Mouse (Mus musculus): ENCODE results near the gene Ascc2.
"Not testable (repeated sequence)": the region's sequence is repeated elsewhere in the genome, so short reads cannot be mapped to it uniquely, and the experiment has no call there.

Gene Ascc2

DNA sequence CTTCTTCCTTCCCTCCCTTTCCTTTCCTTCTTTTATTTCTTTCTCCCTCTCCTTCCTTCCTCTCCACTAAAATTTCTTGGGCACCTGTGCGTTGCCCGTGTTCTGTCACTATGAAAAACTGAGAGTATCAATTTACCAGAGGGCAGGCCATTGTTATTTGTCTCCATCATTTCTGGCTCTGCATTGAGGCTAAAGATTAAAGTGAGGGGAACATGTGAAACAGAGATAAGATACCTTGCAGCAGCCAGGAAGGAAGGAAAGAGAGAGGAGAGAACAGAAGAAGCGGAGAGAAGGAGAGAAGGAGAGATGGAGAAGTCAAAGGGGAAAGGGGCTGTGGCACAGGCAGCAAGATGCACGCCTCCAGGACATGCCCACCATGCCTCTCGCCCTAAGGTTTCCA lies 3.2 kb upstream of the Ascc2 start:
- no peak for DNase-seq

DNA sequence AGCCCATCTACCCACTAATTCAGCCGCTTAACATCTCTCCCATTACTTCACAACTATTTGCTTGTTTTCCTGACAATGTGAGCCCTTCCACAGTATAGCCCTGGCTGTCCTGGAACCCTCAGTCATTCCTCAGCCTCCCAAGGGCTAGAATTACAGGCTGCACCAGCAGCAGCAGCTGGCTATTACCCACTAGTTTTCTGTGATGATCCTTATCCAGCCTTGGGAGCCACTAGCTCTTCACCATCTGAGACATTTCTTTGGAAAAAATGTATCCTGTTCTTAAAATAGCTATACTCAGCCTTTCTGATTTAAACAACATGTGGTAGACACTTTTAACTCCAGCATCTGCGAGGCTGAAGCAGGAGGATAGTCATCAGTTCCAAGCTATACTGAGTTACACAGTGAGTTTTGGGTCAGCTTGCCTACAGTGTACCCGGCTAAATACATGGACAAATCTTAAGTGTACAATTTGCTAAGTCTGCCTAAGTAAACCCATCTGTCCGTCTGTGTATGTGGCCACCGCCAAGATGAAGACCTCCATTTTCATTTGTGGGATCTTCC lies 685 bp upstream of the Ascc2 start:
- DNase-seq, result no peak

DNA sequence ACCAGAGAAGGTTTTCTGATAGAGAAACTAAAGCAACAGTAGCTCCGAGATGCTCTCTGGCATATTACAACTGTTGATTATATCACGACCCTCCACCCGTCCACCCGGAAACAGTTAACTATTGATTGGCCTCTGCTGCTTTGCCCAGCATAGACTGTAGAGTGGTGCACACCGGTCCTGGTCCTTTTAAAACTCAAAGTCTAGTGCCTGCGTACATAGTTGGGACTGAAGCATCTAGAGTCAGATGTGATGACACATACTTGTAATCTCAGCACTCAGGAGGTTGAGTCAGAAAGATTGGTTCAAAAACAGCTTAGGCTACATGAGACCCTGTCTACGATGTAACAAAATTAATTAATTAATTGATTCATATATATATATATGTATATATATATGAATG lies 714 bp downstream of the Ascc2 start:
- DNase-seq, result no peak

DNA sequence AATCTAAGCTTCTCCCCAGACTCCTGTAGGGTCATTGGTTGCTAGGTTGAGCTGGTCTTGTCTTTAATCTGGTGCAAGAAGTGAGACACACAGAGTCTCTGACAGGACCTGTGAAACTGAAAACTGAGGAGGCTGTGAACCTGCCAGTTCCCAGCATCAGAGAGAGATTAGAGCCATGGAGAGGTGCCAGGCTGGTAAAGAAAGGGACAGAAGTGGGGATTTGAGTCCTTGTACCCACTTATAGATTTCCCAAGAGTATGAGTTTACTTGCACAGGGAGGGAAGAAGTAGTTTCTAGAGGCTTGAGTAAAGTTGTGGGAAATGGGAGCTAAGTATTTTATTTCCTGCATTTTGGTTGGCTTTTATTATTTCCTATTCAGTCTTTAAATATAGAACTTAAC lies 3.6 kb downstream of the Ascc2 start:
- DNase-seq, result no peak

DNA sequence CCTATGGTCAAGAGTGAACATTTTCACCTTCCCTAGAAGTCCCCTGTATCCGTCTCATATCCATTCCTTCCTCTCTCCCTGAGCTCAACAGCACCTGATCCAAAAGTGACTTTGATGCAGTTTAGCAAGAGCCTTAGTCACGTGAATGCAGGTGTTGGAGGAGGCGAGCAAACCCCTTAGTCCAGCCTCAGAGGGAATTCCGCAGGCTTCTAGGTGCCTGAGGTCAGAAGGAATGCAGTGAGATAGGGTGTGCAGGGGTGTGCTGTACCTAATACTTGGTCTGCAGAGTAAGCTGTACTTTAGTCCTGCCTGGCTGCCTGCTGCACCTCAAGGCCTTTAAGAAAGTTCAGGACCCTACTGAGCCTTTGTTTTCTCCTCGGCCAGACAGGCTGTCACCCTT lies 6.2 kb downstream of the Ascc2 start:
- no peak for DNase-seq

DNA sequence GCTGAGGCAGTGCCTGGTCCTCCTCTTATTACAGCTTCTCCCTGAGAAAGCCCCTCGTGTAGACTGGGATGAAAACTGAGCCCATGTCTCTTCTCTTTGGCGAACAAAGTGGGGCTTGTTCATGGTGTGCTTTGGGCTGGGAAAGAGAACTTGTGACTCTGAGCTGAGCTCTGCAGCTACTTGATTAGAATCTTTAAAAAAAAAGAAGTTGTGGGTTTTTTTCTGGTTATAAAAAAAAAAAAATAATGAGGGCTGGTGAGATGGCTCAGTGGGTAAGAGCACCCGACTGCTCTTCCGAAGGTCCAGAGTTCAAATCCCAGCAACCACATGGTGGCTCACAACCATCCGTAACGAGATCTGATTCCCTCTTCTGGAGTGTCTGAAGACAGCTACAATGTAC lies 7.6 kb downstream of the Ascc2 start:
- DNase-seq, result not testable (repeated sequence)

DNA sequence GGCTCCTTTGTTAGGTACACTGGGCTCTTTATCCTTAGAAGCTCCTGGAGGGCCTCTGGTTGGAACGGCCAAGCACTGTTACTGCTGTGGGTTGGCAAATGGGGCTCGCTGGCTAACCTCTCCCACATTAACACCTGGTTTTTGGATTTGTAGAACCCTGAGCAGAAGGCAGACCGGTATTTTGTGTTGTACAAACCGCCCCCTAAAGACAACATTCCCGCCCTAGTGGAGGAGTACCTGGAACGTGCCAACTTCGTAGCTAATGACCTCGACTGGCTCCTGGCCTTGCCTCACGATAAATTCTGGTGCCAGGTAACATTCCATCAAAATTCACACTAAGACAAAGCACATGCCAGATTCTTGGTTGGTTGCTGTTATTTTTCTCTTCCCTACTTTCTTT lies 8.9 kb downstream of the Ascc2 start:
- no peak for DNase-seq

DNA sequence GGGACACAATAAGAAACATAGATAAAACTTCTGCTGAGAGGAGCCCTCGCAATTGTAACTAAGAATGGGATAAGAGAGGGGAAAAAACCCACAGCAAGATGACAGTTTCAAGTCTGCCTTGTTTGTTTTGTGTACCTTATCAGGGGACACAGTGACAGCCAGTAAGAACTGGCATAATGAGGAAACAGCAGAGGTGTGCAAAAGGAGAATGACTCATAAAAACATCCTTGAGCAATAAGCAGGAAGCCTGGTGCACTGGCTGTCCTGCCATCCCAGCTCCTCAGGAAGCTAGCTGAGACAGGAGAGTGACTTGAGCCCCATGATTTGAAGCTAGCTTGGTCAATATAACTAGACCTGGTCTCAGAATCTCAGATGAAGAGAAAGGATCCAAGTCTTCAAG lies 22.3 kb downstream of the Ascc2 start:
- DNase-seq, result no peak

DNA sequence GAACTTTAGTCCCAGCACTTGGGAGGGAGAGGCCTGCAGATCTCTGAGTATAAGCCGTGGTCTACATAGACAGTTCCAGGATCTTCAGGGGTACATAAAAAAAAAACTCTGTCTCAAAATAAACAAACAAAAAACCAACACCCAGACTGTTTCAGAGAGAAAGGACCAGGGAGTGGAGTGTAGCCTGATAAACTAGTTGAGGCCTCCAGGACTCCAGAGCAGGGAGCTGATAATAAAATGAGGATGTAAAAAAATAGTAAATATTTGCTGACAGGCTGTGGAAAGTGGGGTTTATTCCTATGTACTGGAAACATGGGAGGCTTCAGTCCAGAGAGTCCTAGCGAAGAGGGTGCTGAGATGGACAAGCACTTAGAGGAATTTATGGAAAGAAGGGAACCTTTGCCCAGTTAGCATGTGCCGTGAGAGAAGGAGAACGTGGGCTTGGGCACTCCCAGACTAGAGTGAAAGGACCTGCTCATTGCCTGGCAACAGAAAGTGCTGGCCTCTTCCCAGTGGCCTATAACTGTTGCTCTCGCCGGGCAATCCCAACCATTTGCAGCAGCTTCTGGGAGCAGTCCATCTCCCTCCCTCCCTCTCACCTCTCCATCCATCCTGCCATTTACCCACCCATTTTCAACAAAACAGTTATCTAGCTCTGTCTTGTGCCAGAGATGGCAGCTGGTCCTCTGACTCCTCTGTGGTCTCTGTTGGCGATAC lies 22.9 kb downstream of the Ascc2 start:
- no peak for DNase-seq

DNA sequence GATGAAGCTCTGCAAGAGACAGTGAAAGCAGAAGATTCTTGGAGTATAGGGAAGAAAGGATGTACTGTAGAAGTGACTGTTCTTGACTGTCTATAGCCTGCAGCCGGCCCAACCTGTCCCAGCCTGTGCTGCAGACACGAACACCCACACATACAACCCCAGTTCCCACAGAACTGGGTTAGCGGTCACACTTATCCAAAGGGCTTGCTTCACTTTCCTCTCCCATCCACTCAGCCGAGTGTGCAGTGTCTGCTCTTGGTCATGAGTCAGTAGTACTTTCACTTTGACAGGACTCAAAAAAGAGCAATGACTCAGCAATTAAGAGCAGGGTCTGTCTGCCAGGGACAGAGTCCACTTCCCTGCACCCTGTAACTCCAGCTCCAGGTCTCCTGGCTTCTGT lies 23.8 kb downstream of the Ascc2 start:
- peak; percentile 93 for DNase-seq

DNA sequence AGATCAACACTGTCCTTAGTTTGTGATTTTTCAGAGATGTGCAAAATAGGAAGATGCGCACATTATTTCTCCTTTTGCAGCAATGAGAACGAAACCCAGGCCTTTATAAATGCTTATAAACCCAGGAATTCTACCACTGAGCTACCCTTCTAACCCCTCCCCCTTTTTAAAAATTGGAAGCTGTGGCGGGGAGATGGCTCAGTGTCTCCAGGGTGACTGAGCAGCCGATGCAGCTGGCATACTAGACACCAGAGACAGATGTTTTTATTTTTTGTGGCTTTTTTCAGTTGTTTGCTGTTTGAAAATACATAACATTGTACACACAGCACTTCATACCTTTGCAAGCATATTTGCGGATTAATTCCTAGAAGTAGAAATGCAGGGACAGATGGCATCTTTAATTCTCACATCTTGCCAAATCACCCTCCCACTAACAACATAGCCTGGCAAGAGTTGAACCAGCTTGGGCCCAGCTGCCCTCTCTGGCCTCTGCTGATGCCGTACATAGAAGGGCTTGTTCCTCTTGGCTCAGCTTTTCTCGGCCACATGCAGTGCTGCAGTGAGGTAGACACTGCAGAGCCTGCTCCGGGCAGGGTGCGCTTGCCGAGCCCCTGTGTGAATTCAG lies 24.4 kb downstream of the Ascc2 start:
- DNase-seq, result no peak

DNA sequence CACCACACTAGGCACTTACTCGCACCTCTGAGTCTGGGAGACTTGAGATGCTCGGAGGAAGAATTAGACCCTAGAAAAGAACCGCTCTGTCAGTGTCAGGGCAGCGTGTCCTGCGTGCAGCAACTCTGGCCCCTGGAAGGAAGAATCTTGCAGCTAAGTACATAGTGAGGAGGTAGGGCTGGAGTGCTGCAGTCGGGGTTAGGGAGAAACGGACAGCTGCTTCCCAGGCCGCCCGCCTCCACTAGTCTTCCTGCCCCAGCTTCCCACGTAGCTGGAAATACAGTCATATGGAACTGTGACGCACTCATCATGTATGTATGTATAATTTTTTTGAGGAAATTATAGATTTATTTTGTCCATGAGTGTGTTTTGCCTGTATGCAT lies 24.9 kb downstream of the Ascc2 start:
- peak; percentile 76 for DNase-seq

DNA sequence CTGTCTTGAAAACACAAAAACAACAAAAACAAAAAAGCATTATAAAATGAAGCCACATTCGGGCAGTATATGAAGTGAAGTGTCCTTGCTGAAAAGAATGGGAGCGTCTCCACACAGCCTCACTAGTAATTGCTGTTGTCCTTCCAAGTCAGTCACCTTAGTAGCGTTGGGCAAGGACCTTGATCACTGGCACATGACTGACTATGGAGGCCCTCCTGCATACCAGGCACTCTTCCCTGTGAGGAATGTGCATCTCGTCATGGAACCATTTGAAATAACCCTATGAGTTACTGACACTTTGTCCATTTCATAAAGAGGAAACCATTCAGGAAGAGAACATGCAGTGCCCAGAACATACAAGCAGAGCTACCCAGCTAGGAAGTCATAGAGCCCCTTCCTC lies 34.2 kb downstream of the Ascc2 start:
- no peak for DNase-seq

DNA sequence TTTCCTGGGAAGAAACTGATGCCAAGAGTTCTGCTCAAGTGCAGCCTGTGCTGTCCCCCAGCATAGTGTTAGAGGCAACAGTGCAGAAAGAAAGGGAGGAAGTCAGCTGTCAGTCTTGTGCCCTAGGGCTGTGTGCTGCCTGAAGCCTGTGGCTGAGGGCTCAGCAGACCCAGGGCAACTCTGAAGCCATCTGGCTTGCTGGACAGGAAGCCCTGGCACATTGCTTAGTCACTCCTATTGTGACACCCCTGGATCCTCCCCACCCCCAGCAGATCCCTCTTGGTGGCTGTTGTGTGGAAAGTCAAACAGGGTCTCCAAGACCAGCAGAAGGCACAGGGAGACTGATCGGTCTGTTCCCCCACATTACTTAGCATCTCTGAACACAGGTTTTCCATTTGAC lies 37.0 kb downstream of the Ascc2 start:
- no peak for DNase-seq

DNA sequence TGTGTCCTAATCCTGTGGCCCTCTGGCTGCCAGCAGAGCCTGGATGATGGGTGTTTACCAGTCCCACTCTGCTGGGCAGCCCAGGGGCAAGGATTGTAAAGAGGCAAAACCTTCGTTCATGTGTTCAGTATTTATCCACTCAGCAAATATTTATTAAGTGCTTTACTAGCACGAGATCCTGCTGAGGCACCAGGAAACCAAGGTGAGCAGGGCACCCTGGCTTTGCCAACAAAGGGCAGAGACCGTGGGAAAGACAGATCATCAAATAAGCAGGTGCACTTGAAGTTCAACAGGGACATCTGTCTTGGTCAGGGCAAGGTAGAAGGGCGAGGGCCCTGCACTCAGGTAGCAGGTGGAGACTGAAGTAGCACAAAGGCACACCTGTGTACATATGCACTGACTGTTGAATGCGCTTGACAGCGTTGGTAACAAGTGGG lies 37.6 kb downstream of the Ascc2 start:
- no peak for DNase-seq

DNA sequence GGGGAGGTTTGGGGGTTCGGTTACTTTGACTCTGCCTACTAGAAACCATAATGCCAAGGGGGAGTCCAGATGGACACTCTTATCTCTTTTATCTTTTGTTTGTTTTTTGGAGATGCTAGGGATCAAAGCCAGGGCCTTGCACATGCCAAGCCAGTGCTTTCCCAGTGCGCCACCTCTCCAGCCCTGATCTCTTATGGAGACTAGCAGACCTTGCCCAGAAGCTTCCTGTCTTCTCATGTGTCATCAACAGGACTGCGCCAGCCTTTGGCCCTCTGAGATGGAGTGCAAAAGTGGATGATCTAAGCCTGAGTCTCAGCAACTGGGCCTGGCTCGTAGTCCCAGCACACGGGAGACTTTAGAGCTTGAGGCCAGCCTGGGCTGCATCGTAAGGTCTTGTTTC lies 38.1 kb downstream of the Ascc2 start:
- DNase-seq, result no peak

DNA sequence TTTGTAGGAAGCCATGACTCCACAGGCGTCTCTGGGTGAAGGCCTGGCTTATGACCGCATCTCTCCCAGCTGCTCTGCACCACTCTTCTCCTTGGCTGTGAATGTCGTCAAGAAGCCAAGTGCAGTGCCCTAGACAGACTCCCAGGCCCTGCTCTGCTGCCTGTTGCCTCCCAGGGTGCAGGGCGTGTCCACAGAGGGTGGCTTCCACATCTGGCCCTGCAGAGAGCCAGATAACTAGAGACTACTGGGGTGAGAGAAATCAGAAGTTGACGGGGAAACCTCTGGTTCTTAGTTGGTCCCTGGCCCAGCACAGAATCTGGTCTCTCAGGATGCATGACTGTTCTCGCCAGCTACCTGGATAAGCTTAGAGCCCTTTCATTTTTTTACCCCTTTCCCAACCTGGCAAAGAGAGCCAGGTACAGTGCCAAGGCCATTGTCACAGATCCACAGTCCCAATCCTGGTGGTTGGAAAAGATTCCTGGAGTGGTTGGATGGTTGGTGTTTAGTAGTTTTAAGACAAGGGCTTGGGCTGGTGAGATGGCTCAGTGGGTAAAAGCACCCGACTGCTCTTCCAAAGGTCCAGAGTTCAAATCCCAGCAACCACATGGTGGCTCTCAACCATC lies 39.8 kb downstream of the Ascc2 start:
- no peak for DNase-seq

DNA sequence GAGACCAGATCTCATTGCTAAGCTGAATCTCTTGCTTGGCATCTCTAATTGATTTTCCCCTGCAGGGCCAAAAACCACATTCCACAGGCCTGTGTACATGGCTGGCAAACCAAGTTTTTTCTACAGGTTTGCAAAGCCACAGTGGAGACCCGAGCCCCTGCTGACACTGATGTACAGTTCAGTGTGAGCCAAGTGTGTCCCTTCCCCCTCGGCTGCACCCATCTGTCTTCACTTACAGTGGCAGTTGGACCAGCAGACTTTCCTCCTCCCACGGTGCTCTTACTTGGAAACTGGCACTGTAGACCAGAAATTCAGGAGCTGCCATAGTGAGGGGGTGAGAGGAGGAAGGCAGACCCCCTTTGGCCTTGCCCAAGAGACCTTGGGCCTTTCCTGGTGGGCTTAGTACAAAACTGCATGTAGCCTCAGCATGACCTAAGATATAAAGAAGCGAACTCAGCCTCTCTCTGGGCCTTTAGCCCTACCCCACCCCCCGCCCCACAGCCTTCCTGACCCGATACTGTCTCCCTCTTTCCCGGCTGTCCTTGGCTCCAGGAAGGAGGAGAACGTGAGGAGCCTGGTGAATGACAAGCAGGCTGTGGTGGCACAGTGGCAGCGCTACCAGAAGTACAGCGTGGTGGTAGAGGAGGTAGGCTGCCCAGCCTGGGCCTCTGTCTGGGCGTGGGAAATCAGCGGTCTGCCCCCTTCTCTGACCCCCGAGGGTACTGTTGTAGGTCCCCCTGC lies 41.3 kb downstream of the Ascc2 start:
- DNase-seq, result no peak

DNA sequence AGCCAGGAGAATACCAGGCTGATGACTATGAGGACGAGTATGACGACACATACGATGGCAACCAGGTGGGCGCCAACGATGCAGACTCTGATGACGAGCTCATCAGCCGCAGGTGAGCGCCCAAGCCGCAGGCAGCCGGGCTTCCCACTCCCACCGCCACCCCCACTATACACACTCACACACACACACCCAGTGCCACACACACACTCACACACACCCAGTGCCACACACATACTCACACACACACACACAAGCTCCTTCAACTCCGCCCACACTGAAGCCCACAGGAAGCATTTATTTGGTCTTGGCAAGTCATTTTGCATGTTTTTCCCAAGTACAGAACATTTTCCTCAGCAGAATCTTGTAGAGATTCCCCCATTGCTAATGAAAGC lies 41.9 kb downstream of the Ascc2 start:
- DNase-seq, result no peak

DNA sequence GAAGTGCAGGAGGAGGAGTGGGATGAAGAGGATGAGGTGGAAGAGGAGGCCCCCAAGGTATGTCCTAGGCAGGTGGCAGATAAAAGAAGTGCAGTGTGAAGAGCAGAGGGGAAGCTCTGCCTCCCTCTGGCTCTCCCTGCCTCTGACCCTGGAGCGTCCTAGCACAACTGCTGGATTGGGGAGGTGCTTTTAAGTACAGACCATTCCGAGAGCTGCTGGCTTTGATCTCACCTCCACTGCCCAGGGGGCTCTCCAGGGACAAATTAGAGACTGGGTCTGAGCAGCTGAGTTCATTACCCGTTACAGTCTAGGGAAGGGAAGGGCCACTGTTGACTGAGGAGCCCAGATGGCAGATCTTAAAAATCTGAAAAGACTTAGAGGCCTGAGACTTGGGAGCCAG lies 42.6 kb downstream of the Ascc2 start:
- DNase-seq, result no peak

DNA sequence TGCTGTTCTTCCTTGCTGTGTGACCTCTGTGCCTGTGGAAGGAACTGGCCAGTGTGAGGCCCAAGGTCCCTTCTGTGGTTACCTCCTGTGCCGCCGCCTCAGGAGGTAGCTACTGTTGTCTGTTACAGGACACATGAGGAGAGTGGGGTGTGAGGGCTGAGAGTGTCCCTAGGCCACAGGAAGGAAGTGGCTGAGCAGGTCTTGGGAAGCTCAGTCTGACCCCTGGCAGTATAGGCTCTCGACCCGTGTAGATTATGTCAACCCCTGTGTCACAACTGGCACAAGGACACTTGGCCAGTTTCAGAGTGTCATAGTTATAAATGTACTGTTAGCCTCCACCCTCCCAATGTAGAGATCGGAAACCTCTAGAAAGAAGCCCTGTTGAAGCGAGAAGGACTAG lies 46.0 kb downstream of the Ascc2 start:
- no peak for DNase-seq

DNA sequence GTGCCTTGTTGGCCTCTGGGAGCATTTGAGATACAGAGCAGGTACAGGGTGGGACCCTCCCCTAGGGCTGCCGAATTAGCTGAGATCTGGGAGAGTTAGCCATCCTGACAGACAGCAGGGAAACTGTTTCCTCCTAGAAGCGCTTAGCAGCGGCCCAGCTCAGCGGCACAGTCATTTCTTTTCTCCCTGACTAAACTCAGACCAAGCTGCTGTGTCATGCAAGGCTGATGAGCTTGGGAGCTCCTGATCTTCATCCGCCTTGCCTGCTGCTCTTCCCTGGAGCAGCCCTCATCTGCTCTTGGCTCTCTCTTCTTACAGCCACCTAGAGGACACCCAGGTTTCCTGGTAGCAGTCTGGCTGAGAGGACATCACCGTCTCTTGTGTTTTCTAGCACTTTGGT lies 46.6 kb downstream of the Ascc2 start:
- no peak for DNase-seq

DNA sequence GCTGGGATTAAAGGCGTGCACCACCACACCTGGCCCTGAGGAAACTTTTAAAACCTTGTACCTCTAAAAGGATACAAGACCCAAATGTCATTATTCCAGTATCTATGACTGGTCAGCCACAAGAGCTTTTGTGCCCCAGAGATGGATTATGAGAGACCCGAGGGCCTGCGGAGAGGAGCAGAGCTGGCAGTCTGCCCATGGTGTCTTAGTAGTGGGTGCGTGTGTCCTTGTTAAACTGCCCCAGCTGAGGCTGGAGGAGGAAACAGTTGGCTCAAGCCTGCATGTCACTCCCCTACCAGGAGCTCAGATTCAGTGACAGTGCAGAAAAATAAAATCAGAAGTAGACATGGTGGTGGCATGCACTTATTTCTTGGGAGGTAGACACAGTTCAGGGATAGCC lies 47.5 kb downstream of the Ascc2 start:
- DNase-seq, result no peak

DNA sequence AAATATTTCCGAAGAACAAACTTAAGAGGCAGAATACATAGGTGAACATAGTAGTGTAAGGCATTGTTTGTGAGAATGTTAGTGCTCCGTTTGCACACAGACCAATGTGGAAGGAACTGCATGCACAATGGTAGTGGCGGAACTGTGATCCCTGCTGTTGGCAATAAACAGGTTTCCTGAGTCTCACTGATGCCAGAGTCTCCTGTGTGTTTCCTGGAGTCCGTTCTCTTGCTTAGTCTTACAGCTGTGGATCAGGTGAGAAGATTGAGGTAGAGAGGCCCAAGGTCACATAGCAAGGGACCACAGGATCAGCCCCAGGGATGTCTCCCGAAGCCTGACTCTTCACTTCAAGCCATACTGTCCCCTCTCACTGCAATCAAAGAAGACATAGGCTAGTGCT lies 48.0 kb downstream of the Ascc2 start:
- peak; percentile 86 for DNase-seq

Data from heart, adult 11 months (tissue).